Mouse (Mus musculus) intestine, embryonic 14.5 days (tissue): ENCODE measurements at regions not wholly inside any gene's neighbourhood (a gene's known extent, or its start where the extent isn't known, plus 50 kb on each side); places are given as distances from the start of the nearest gene placed in this dataset.

ENCODE experiments used
- ATAC-seq: fragments of 200-750 bp; cut with Nextera tagmentation; replicated peaks from 2 replicates; pipeline ENCODE4 v1.8.0; 2017; ENCODE audit warnings: low read depth, moderate number of reproducible peaks, moderate TSS enrichment, moderate library complexity; ENCODE audit not compliant: low FRiP score, low TSS enrichment
- DNase-seq: peaks from one replicate; pipeline ENCODE4 v3.0.0-alpha.2; 2018; ENCODE audit warnings: low spot score
- H3K27ac ChIP-seq: fragments of 300-500 bp; sonication (generic); 2 replicates; pipeline ENCODE4 v1.5.1; 2014; ENCODE audit warnings: low read depth, mild to moderate bottlenecking, control low read depth
- H3K27me3 ChIP-seq: fragments of 300-500 bp; sonication (generic); replicated peaks from 2 replicates; pipeline ENCODE4 v1.6.1; 2014; ENCODE audit warnings: low read length, control low read depth; ENCODE audit not compliant: control insufficient read depth, insufficient read depth
- H3K36me3 ChIP-seq: fragments of 300-500 bp; sonication (generic); 2 replicates; pipeline ENCODE4 v1.6.1; 2014; ENCODE audit warnings: low read length, control low read depth; ENCODE audit not compliant: control insufficient read depth, insufficient read depth
- H3K4me1 ChIP-seq: fragments of 300-500 bp; sonication (generic); replicated peaks from 2 replicates; pipeline ENCODE4 v1.6.1; 2014; ENCODE audit warnings: low read length, control low read depth, mixed read lengths; ENCODE audit not compliant: control insufficient read depth, insufficient read depth
- H3K4me2 ChIP-seq: fragments of 300-500 bp; sonication (generic); 2 replicates; pipeline ENCODE4 v1.6.1; 2014; ENCODE audit warnings: low read length
- H3K4me3 ChIP-seq: fragments of 300-500 bp; sonication (generic); 2 replicates; pipeline ENCODE4 v1.5.1; 2014; ENCODE audit warnings: low read depth, low read length, control low read depth, mixed read lengths
- H3K9ac ChIP-seq: fragments of 300-500 bp; sonication (generic); 2 replicates; pipeline ENCODE4 v1.6.1; 2014; ENCODE audit warnings: mild to moderate bottlenecking, low read length
- H3K9me3 ChIP-seq: fragments of 300-500 bp; sonication (generic); 2 replicates; pipeline ENCODE4 v1.6.1; 2016; ENCODE audit warnings: low read length, control low read depth; ENCODE audit not compliant: control insufficient read depth
- WGBS: fragments of 180-500 bp; shearing (Covaris S2); extraction: QIAGEN DNeasy Blood & Tissue Kit; methylation state at CpG from one replicate; pipeline ENCODE4 v1.1.7; 2014; 5-methylcytosine and 5-hydroxymethylcytosine counted together

DNA sequence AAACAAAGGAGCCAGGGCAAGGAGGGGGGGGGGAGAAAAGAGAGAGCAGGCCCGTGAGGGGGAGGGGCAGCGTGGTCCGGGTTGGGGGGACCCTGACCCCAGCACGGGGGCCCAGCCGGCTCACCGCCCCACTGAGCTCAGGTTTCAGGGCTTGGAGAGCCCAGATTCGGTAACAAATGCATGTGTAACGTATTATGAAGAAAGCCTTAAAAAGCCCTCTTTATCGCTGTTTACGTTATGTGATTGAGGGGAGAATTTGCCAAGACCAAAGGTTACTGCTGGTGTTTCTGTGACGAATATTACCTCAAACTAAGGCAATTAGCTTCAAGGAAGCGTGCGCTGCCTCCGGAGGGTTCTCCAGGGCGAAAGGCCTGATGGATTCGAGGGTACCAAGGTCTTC is 54.2 kb downstream of the Barx1 start:
- H3K4me3 ChIP-seq, result no peak overlapping the region
- WGBS, result 15% methylated on average over 16 of the region's 16 CpGs
- ATAC-seq (no peak), DNase-seq (no peak)
- peak overlapping the region; percentile 29; the same call in 1 of the 2 replicates for H3K4me2 ChIP-seq
- no peak overlapping the region for H3K27ac ChIP-seq
- no peaks in the 10 kb centered on the region for H3K36me3 ChIP-seq
- no peaks in the 10 kb centered on the region for H3K27me3 ChIP-seq
- no peaks in the 10 kb centered on the region; the same call in 1 of the 2 replicates for H3K4me1 ChIP-seq
- H3K9me3 ChIP-seq, result no peaks in the 10 kb centered on the region
- H3K9ac ChIP-seq, result no peak overlapping the region

DNA sequence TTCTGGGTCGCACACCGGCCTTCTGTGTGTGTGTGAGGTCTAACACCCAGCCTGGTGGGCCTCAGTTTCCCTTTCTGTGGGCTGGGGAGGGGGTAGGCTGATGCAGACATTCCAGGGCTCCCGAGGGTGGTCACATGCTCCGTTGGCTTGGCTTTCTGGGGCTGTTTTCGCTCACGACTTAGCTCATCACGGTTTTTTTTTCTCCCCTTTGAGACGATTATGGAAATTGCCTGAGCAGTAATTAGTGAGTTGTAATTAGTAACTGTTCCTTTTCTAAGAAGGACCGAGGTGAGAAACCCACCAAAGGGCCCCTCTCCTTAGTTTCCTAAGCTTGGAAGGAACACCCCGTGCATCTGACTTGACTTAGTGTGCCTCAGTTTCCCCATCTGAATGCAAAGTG is 54.7 kb downstream of the Barx1 start:
- no peak overlapping the region for H3K4me2 ChIP-seq

GRCm38 (mm10) chr13:48723676-48724075 is 60.9 kb downstream of the Barx1 start:
- Histone ChIP-seq H3K4me2 (no peak overlapping the region), H3K9ac (no peak overlapping the region), H3K4me1 (no peaks in the 10 kb centered on the region), H3K4me3 (no peak overlapping the region), H3K36me3 (no peaks in the 10 kb centered on the region), H3K9me3 (no peaks in the 10 kb centered on the region), H3K27ac (no peak overlapping the region), H3K27me3 (peaks cover 7% of the 10 kb centered on the region; the same call in 1 of the 2 replicates)
- 43% methylated on average over 8 of the region's 8 CpGs for WGBS
- no peak for ATAC-seq
- DNase-seq, result no peak

More for the DNA sequence above, 54.7 kb downstream of the Barx1 start:
- Histone ChIP-seq H3K36me3 (no peaks in the 10 kb centered on the region), H3K4me1 (no peaks in the 10 kb centered on the region; the same call in 1 of the 2 replicates), H3K4me3 (no peak overlapping the region), H3K27me3 (no peaks in the 10 kb centered on the region), H3K9ac (no peak overlapping the region), H3K27ac (no peak overlapping the region), H3K9me3 (no peaks in the 10 kb centered on the region)
- DNase-seq (no peak), ATAC-seq (no peak)
- WGBS, result 64% methylated on average over 10 of the region's 10 CpGs

GRCm38 (mm10) chr13:48726430-48726829 is 63.6 kb downstream of the Barx1 start:
- Histone ChIP-seq H3K9ac (no peak overlapping the region), H3K4me2 (no peak overlapping the region), H3K4me3 (no peak overlapping the region), H3K27ac (no peak overlapping the region), H3K9me3 (no peaks in the 10 kb centered on the region), H3K36me3 (no peaks in the 10 kb centered on the region), H3K4me1 (peaks cover 5% of the 10 kb centered on the region; the same call in 1 of the 2 replicates), H3K27me3 (peaks cover 33% of the 10 kb centered on the region)
- no peak for DNase-seq
- ATAC-seq, result no peak
- 44% methylated on average over 4 of the region's 4 CpGs for WGBS

DNA sequence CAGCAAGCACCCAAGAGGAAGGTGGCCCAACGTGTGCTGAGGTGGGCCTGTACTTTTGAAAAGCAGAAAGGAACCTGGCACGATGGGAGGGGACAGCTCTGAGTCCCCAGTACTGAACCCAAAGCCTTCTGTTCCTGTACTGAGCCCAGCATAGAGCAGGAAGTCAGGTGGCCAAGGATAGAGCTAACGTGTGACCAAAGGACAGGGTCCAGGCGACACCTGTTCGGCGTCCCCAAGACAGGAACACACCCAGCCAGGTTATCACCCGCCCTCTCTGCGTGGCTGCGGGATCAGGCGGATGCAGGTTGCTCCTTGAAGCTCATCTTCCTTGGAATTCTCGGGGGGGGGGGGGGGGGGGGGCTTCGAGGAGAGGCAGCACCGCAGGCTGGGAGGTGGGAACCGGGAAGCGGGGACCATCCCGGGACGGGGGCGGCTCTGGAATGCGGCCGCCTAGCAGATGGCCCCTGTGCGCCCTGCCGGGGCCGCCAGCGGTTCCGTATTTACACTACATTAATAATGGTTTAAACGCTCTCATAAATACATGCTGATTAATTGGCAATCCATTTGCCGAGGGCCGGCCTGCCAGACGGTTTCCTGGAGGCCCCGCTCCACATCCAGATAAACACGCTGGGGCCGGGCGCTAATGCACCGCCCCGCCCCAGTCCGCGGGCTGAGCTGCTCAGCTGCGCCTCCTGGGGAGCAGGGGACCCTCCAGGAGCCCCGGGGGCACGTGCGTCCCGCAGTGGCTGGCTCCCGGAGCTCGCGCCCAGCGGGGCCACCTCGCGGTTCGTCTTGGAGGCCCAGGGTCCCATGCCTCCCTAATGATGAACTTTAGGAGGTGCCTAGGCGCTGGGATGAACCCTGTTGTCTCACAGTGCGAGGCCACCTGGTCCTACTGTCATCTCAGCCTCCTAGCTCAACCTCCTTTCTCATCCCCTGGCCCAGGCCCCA is 68.5 kb downstream of the Barx1 start:
- H3K27me3 ChIP-seq, result peaks cover 75% of the 10 kb centered on the region
- DNase-seq (peak; percentile 80), ATAC-seq (peak; percentile 54)
- no peak overlapping the region for H3K9ac ChIP-seq
- 1% methylated on average over 48 of the region's 51 CpGs for WGBS
- peaks cover 12% of the 10 kb centered on the region; the same call in 1 of the 2 replicates for H3K4me1 ChIP-seq
- no peak overlapping the region for H3K27ac ChIP-seq
- peak overlapping the region; percentile 63 for H3K4me2 ChIP-seq
- no peaks in the 10 kb centered on the region for H3K36me3 ChIP-seq
- no peaks in the 10 kb centered on the region for H3K9me3 ChIP-seq
- peak overlapping the region; percentile 32 for H3K4me3 ChIP-seq

DNA sequence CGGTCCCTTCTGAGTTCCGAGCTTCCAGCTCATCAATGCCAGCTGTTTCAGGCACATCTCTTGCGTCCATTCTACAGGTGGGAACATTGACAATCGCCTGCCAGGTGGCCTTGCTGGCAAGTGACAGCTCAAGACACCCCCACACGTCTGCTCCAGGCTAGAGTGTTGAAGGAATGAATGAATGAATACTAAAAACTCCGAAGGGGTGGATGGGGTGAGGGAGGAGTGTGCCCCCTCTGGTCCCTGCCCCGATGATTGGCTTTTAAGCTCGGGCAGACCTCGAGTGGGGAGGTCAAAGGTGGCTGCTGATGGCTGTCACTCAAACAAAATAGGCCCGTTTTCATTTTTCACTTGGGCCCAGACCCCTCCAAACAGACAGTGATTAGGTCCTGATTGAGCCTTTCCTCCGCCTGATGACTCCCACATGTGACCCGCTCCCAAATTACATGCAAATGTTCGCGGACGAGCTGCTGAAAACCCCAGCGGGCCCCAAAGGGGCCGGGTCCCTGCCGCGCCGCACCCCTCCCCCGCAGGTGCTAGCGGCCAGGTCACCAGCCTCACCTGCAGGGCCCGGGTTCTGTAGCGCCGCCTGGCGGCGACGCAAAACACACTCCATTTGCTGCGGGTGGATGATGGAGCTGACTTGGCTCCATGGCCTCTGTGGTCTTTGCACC is 69.5 kb downstream of the Barx1 start:
- H3K27ac ChIP-seq, result no peak overlapping the region
- no peaks in the 10 kb centered on the region for H3K9me3 ChIP-seq
- ATAC-seq (peak; percentile 22; the same call in 1 of the 2 replicates), DNase-seq (peak; percentile 82)
- H3K4me2 ChIP-seq, result peak overlapping the region; percentile 63
- H3K27me3 ChIP-seq, result peaks cover 75% of the 10 kb centered on the region
- H3K4me3 ChIP-seq, result peak overlapping the region; percentile 32; the same call in 1 of the 2 replicates
- peaks cover 12% of the 10 kb centered on the region; the same call in 1 of the 2 replicates for H3K4me1 ChIP-seq
- H3K9ac ChIP-seq, result no peak overlapping the region
- H3K36me3 ChIP-seq, result no peaks in the 10 kb centered on the region
- 4% methylated on average over 29 of the region's 29 CpGs for WGBS

- H3K4me1 ChIP-seq, result peaks cover 12% of the 10 kb centered on the region; the same call in 1 of the 2 replicates
- no peak overlapping the region for H3K4me2 ChIP-seq
- ATAC-seq (no peak), DNase-seq (no peak)
- no peaks in the 10 kb centered on the region for H3K9me3 ChIP-seq
- no peak overlapping the region for H3K9ac ChIP-seq
- H3K4me3 ChIP-seq, result no peak overlapping the region
- no peak overlapping the region for H3K27ac ChIP-seq
- H3K36me3 ChIP-seq, result no peaks in the 10 kb centered on the region
- WGBS, result 58% methylated on average over 9 of the region's 9 CpGs
- H3K27me3 ChIP-seq, result peaks cover 64% of the 10 kb centered on the region
Measured at GRCm38 (mm10) chr13:48734985-48735384, 72.2 kb downstream of the Barx1 start.

DNA sequence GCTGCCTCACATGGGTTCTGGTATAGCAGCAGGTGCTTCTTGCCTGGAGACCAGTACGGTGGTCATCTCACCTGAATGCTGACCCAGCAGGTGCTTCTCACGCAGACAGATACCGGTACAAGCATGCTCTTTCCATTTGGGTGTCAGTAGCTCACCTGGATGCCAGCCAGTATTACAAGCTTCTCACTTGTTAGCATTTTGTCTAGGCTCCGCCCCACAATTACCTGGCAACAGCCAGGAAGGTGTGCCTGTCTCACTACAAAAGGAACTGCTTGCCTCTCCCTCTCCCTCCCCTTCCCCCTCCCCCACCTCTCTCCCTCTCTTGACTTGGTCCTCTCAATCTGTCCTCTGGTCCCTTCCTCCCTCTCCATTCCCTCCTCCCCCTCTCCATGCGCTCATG is 82.8 kb downstream of the Barx1 start:
- no peak overlapping the region for H3K9ac ChIP-seq
- no peak overlapping the region for H3K4me2 ChIP-seq
- H3K4me3 ChIP-seq, result no peak overlapping the region
- H3K36me3 ChIP-seq, result no peaks in the 10 kb centered on the region
- DNase-seq, result no peak
- no peaks in the 10 kb centered on the region for H3K9me3 ChIP-seq
- H3K27me3 ChIP-seq, result peaks cover 44% of the 10 kb centered on the region
- H3K27ac ChIP-seq, result no peak overlapping the region
- 40% methylated on average over 5 of the region's 5 CpGs for WGBS
- H3K4me1 ChIP-seq, result no peaks in the 10 kb centered on the region
- no peak for ATAC-seq
